Mouse (Mus musculus): ENCODE results near the gene Gimap7. TPM values are rescaled to one million over a fixed set of nuclear protein-coding genes. Genes with fewer than 3 reads are reported as not detected.
"Not testable (repeated sequence)": the region's sequence is repeated elsewhere in the genome, so short reads cannot be mapped to it uniquely, and the experiment has no call there.

Gimap7 gene
- polyA plus RNA-seq, 1 experiment from 2014 or later = not detected

GRCm38 (mm10) chr6:48681472-48682090 lies 36.8 kb upstream of the Gimap7 start:
- H3K4me1 ChIP-seq (replicated peaks) = no peaks in the 10 kb centered on the region

GRCm38 (mm10) chr6:48682271-48682670 lies 36.1 kb upstream of the Gimap7 start:
- Histone ChIP-seq H3K36me3 (no peaks in the 10 kb centered on the region), H3K4me2 (no peak overlapping the region), H3K27ac (no peak overlapping the region), H3K4me3 (no peak overlapping the region), H3K27me3 (no peaks in the 10 kb centered on the region), H3K4me1 (replicated peaks) (no peaks in the 10 kb centered on the region), H3K9me3 (no peaks in the 10 kb centered on the region), H3K9ac (no peak overlapping the region)
- 87% methylated on average over 4 of the region's 4 CpGs for WGBS
- ATAC-seq (ENCODE audit: low FRiP score) = no peak

More at GRCm38 (mm10) chr6:48681472-48682090, 36.8 kb upstream of the Gimap7 start:
- no peaks in the 10 kb centered on the region for H3K27me3 ChIP-seq
- H3K36me3 ChIP-seq = no peaks in the 10 kb centered on the region
- no peaks in the 10 kb centered on the region for H3K9me3 ChIP-seq
- ATAC-seq (ENCODE audit: low FRiP score) = no peak
- no peak overlapping the region for H3K4me3 ChIP-seq
- WGBS = 80% methylated on average over 3 of the region's 3 CpGs
- H3K27ac ChIP-seq = no peak overlapping the region
- no peak overlapping the region for H3K9ac ChIP-seq
- H3K4me2 ChIP-seq = no peak overlapping the region

- WGBS = 86% methylated on average over 3 of the region's 4 CpGs
- H3K36me3 ChIP-seq; H3K27ac ChIP-seq; H3K27me3 ChIP-seq; H3K4me1 ChIP-seq (replicated peaks); H3K4me3 ChIP-seq; H3K4me2 ChIP-seq; H3K9me3 ChIP-seq; H3K9ac ChIP-seq; ATAC-seq (ENCODE audit: low FRiP score): not testable (repeated sequence)
Measured at GRCm38 (mm10) chr6:48683263-48683821, 35.1 kb upstream of the Gimap7 start.

GRCm38 (mm10) chr6:48684319-48684718 lies 34.1 kb upstream of the Gimap7 start, which contains the start of gene Gimap4:
Gimap4 (plus strand) TSS chr6:48684549.
- no peak for ATAC-seq (ENCODE audit: low FRiP score)
- Histone ChIP-seq H3K36me3 (no peaks in the 10 kb centered on the region), H3K4me1 (replicated peaks) (no peaks in the 10 kb centered on the region), H3K9ac (no peak within 1 kb of the TSS), H3K27me3 (no peaks in the 10 kb centered on the region), H3K4me3 (no peak within 1 kb of the TSS), H3K27ac (no peak within 1 kb of the TSS), H3K4me2 (no peak within 1 kb of the TSS), H3K9me3 (no peaks in the 10 kb centered on the region)
- 75% methylated on average over 5 of the region's 5 CpGs for WGBS

- Histone ChIP-seq H3K36me3 (no peaks in the 10 kb centered on the region), H3K4me3 (no peak overlapping the region), H3K27me3 (no peaks in the 10 kb centered on the region), H3K9ac (no peak overlapping the region), H3K27ac (no peak overlapping the region), H3K4me1 (replicated peaks) (no peaks in the 10 kb centered on the region), H3K4me2 (no peak overlapping the region), H3K9me3 (no peaks in the 10 kb centered on the region)
- ATAC-seq (ENCODE audit: low FRiP score) = no peak
- 72% methylated on average over 4 of the region's 4 CpGs for WGBS
Measured at GRCm38 (mm10) chr6:48684806-48685205, 33.6 kb upstream of the Gimap7 start.

- ATAC-seq (ENCODE audit: low FRiP score) = no peak
- Histone ChIP-seq H3K9ac (no peak overlapping the region), H3K36me3 (no peaks in the 10 kb centered on the region), H3K27ac (no peak overlapping the region), H3K4me3 (no peak overlapping the region), H3K9me3 (no peaks in the 10 kb centered on the region), H3K27me3 (no peaks in the 10 kb centered on the region), H3K4me1 (replicated peaks) (no peaks in the 10 kb centered on the region), H3K4me2 (no peak overlapping the region)
- 88% methylated on average over 2 of the region's 2 CpGs for WGBS
Measured at GRCm38 (mm10) chr6:48685251-48685650, 33.2 kb upstream of the Gimap7 start.

- ATAC-seq (ENCODE audit: low FRiP score) = no peak
Measured at GRCm38 (mm10) chr6:48685694-48686665, 32.4 kb upstream of the Gimap7 start.

GRCm38 (mm10) chr6:48687077-48687476 lies 31.3 kb upstream of the Gimap7 start:
- no peak for ATAC-seq (ENCODE audit: low FRiP score)
- Histone ChIP-seq H3K27ac (no peak overlapping the region), H3K9ac (no peak overlapping the region), H3K4me2 (no peak overlapping the region), H3K36me3 (no peaks in the 10 kb centered on the region), H3K4me3 (no peak overlapping the region), H3K27me3 (no peaks in the 10 kb centered on the region), H3K9me3 (no peaks in the 10 kb centered on the region), H3K4me1 (replicated peaks) (no peaks in the 10 kb centered on the region)
- 70% methylated on average over 2 of the region's 2 CpGs for WGBS

More at GRCm38 (mm10) chr6:48685694-48686665, 32.4 kb upstream of the Gimap7 start:
- Histone ChIP-seq H3K4me3 (no peak overlapping the region), H3K4me2 (no peak overlapping the region), H3K27me3 (no peaks in the 10 kb centered on the region), H3K4me1 (replicated peaks) (no peaks in the 10 kb centered on the region), H3K36me3 (no peaks in the 10 kb centered on the region), H3K9ac (no peak overlapping the region), H3K27ac (no peak overlapping the region), H3K9me3 (no peaks in the 10 kb centered on the region)
- whole genome bisulfite sequencing = 84% methylated on average over 7 of the region's 7 CpGs

GRCm38 (mm10) chr6:48689320-48689719 lies 29.1 kb upstream of the Gimap7 start:
- H3K4me3 ChIP-seq = no peak overlapping the region
- no peaks in the 10 kb centered on the region for H3K9me3 ChIP-seq
- H3K36me3 ChIP-seq = no peaks in the 10 kb centered on the region
- H3K4me1 ChIP-seq (replicated peaks) = no peaks in the 10 kb centered on the region
- H3K27me3 ChIP-seq = no peaks in the 10 kb centered on the region
- ATAC-seq (ENCODE audit: low FRiP score) = no peak
- H3K9ac ChIP-seq = no peak overlapping the region
- no peak overlapping the region for H3K27ac ChIP-seq
- H3K4me2 ChIP-seq = no peak overlapping the region
- 90% methylated on average over 2 of the region's 2 CpGs for WGBS

- Histone ChIP-seq H3K4me2 (no peak overlapping the region), H3K27me3 (no peaks in the 10 kb centered on the region), H3K4me3 (no peak overlapping the region), H3K27ac (no peak overlapping the region), H3K36me3 (no peaks in the 10 kb centered on the region), H3K9ac (no peak overlapping the region), H3K9me3 (no peaks in the 10 kb centered on the region), H3K4me1 (replicated peaks) (no peaks in the 10 kb centered on the region)
- 89% methylated on average over 6 of the region's 6 CpGs for WGBS
- no peak for ATAC-seq (ENCODE audit: low FRiP score)
Measured at GRCm38 (mm10) chr6:48692962-48693361, 25.5 kb upstream of the Gimap7 start.

- Histone ChIP-seq H3K4me2 (no peak overlapping the region), H3K9me3 (no peaks in the 10 kb centered on the region), H3K36me3 (no peaks in the 10 kb centered on the region), H3K4me3 (no peak overlapping the region), H3K27ac (no peak overlapping the region), H3K27me3 (no peaks in the 10 kb centered on the region), H3K9ac (no peak overlapping the region), H3K4me1 (replicated peaks) (no peaks in the 10 kb centered on the region)
- WGBS = 86% methylated on average over 4 of the region's 4 CpGs
- ATAC-seq (ENCODE audit: low FRiP score) = no peak
Measured at GRCm38 (mm10) chr6:48696830-48697554, 21.4 kb upstream of the Gimap7 start.

DNA sequence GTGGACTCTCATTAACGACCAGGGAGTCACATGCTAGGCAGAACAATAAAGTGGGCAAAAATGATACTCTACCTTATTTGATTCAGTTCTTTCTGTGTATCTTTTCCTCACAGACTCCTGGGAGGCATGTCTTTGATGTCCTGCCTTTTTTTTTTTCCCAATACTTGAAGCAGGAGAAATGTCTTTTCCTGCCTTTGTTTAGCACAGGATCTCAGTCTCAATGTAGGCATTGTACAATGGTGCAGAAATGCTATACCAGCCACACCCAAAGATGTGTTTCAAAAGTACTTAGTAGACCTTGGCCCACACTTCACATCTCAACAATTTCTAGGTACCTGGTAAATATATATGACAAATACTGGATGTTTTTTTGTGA lies 20.9 kb upstream of the Gimap7 start:
- no peaks in the 10 kb centered on the region for H3K4me1 ChIP-seq (replicated peaks)
- no peaks in the 10 kb centered on the region for H3K9me3 ChIP-seq
- 61% methylated on average over 1 of the region's 1 CpGs for WGBS
- ATAC-seq (ENCODE audit: low FRiP score) = no peak
- no peak overlapping the region for H3K9ac ChIP-seq
- H3K36me3 ChIP-seq = no peaks in the 10 kb centered on the region
- H3K4me3 ChIP-seq = no peak overlapping the region
- no peaks in the 10 kb centered on the region for H3K27me3 ChIP-seq
- H3K4me2 ChIP-seq = no peak overlapping the region
- no peak overlapping the region for H3K27ac ChIP-seq

Data from hindbrain, embryonic 13.5 days (tissue).